ENCODE assay signal across 22 mouse cellular contexts in the genomic region with DNA sequence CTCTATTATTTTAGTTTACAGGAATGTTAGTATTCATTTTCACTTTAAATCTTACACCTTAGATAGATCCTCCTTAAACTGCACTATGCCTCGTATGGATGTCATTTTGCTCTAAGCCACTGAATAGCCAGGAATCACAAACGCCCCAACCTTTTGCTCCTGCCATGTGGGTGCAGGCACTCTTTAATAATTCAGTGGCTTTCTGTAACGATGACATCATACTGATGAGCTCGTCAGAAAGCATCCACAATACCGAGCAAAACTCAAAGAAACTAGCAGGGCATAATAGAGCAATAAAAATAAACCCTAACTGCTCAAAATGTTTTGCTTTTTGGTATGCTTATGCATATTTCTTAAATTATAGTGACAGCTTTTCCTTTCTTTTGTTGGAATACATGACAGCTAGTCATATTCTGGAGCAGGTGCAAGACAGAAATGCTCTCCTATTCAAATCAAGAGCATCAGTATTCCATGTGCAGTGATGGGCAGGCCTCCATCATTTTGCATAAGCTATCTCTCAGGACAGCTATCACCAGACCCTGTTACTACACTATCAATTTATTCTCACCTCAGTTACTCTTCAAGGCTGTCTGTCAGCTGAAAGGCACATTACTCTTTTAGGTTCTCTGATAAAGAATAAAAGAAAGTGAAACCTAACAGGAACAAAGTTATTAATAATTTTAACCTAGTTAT. TPM values are rescaled to one million over a fixed set of nuclear protein-coding genes. Genes with fewer than 3 reads are reported as not detected.
DNase-seq lines count a peak whose midpoint lies in the region; ATAC-seq lines count a peak whose summit lies in the region.
"Had no signal": no experiment of that assay in that cellular context is flagged by ENCODE, and none has a peak within 500 bp of the region (broad histone marks: within the 10 kb centered on the region; RNA-seq: fewer than 3 reads in every experiment).

No protein-coding gene starts in this region.

- peak; percentile 62 for ATAC-seq in forebrain, embryonic 16.5 days
- peak; percentile 77 for ATAC-seq in midbrain, embryonic 12.5 days (ENCODE audit: low FRiP score, low read depth)
- ATAC-seq in neural tube, embryonic 14.5 days (ENCODE audit: low read depth) = peak; percentile 79; the same call in 1 of the 2 replicates

- H3K9ac ChIP-seq in forebrain, embryonic 16.5 days (replicated peaks; ENCODE audit: low read depth, low read length) = no peak overlapping the region
- H3K9ac ChIP-seq in midbrain, embryonic 12.5 days (replicated peaks) = no peak overlapping the region
- no peak overlapping the region for H3K9ac ChIP-seq in neural tube, embryonic 14.5 days (replicated peaks; ENCODE audit: low read depth, low read length)
- H3K9ac ChIP-seq: heart, embryonic 13.5 days had no signal

- H3K4me3 ChIP-seq in forebrain, embryonic 16.5 days (replicated peaks; ENCODE audit: low read length) = no peak overlapping the region
- H3K4me3 ChIP-seq in midbrain, embryonic 12.5 days = no peak overlapping the region
- H3K4me3 ChIP-seq in neural tube, embryonic 14.5 days (ENCODE audit: low read depth, low read length) = no peak overlapping the region
- H3K4me3 ChIP-seq: heart, embryonic 13.5 days had no signal

- H3K36me3 ChIP-seq in forebrain, embryonic 16.5 days (ENCODE audit: control insufficient read depth, insufficient read depth) = no peaks in the 10 kb centered on the region
- H3K36me3 ChIP-seq in midbrain, embryonic 12.5 days = no peaks in the 10 kb centered on the region
- no peaks in the 10 kb centered on the region for H3K36me3 ChIP-seq in neural tube, embryonic 14.5 days (ENCODE audit: control insufficient read depth, insufficient read depth, low read length)
- H3K36me3 ChIP-seq: heart, embryonic 13.5 days had no signal

- no peaks in the 10 kb centered on the region for H3K9me3 ChIP-seq in forebrain, embryonic 16.5 days (ENCODE audit: control insufficient read depth, low read length)
- H3K9me3 ChIP-seq in midbrain, embryonic 12.5 days = no peaks in the 10 kb centered on the region
- no peaks in the 10 kb centered on the region for H3K9me3 ChIP-seq in neural tube, embryonic 14.5 days (ENCODE audit: control insufficient read depth, low read length)
- H3K9me3 ChIP-seq: heart, embryonic 13.5 days had no signal

- WGBS in forebrain, embryonic 16.5 days = 19% methylated on average over 5 of the region's 5 CpGs
- 50% methylated on average over 5 of the region's 5 CpGs for WGBS in midbrain, embryonic 12.5 days
- 37% methylated on average over 5 of the region's 5 CpGs for WGBS in neural tube, embryonic 14.5 days

- no peaks in the 10 kb centered on the region for H3K4me1 ChIP-seq in forebrain, embryonic 16.5 days (replicated peaks; ENCODE audit: control insufficient read depth, insufficient read depth, low read length)
- H3K4me1 ChIP-seq in midbrain, embryonic 12.5 days = no peaks in the 10 kb centered on the region
- no peaks in the 10 kb centered on the region for H3K4me1 ChIP-seq in neural tube, embryonic 14.5 days (ENCODE audit: control insufficient read depth, insufficient read depth, low read length)
- H3K4me1 ChIP-seq: heart, embryonic 13.5 days had no signal

- H3K27ac ChIP-seq in forebrain, embryonic 16.5 days (ENCODE audit: low read length) = no peak overlapping the region
- no peak overlapping the region for H3K27ac ChIP-seq in midbrain, embryonic 12.5 days (replicated peaks)
- H3K27ac ChIP-seq in neural tube, embryonic 14.5 days (ENCODE audit: low read depth, low read length) = no peak overlapping the region
- H3K27ac ChIP-seq: heart, embryonic 13.5 days had no signal

- H3K4me2 ChIP-seq in forebrain, embryonic 16.5 days (ENCODE audit: low read length) = no peak overlapping the region
- H3K4me2 ChIP-seq in midbrain, embryonic 12.5 days (replicated peaks) = no peak overlapping the region
- H3K4me2 ChIP-seq in neural tube, embryonic 14.5 days (ENCODE audit: low read depth, low read length) = no peak overlapping the region
- H3K4me2 ChIP-seq: heart, embryonic 13.5 days had no signal

- intact Hi-C loops in left cerebral cortex, postnatal 4 days (cut with DNase I) = no loop called here

- peak; percentile 11 for DNase-seq in layer of hippocampus, adult 9-11 months
- DNase-seq in layer of hippocampus, postnatal 25 days (ENCODE audit: extremely low spot score in 1 of 2, low spot score in 1 of 2) = no peak
- no peak for DNase-seq in frontal cortex, postnatal 14 days (ENCODE audit: low spot score in 2 of 2)
- no peak for DNase-seq in left cerebral cortex, postnatal 4 days
- no peak for DNase-seq in ovary, postnatal 36 days (ENCODE audit: low spot score)
- DNase-seq: cerebellum, adult 2 months; kidney, adult 9 months had no signal

- H3K27me3 ChIP-seq in forebrain, embryonic 16.5 days (replicated peaks; ENCODE audit: control insufficient read depth, insufficient read depth, low read length) = no peaks in the 10 kb centered on the region
- no peaks in the 10 kb centered on the region for H3K27me3 ChIP-seq in midbrain, embryonic 12.5 days
- no peaks in the 10 kb centered on the region for H3K27me3 ChIP-seq in neural tube, embryonic 14.5 days (ENCODE audit: control insufficient read depth, insufficient read depth, low read length)
- H3K27me3 ChIP-seq: heart, embryonic 13.5 days had no signal

RNA-seq across cellular contexts. Expression of gene Cdk14, which starts 11.8 kb away (rescaled TPM):
- total RNA-seq in layer of hippocampus, postnatal 25 days (2021) = 100 to 1,000 TPM; 233 to 245 TPM
- polyA plus RNA-seq in forebrain, embryonic 16.5 days (2015; fragmentation: Nextera tagmentation; extraction: Ambion mirVana) = 30.6 and 30.8 TPM in 2 replicates
- polyA plus RNA-seq in midbrain, embryonic 12.5 days (2016; fragmentation: Nextera tagmentation; extraction: Ambion mirVana) = 33.5 and 38.1 TPM in 2 replicates
- 51.9 and 53.5 TPM in 2 replicates for polyA plus RNA-seq in neural tube, embryonic 14.5 days (2014; fragmentation: Nextera tagmentation; extraction: Ambion mirVana)
- total RNA-seq in left cerebral cortex, postnatal 4 days (2021) = 10 to 100 TPM; 84.2 to 92.2 TPM

RNA-seq across cellular contexts. Expression of gene 1700015F17Rik, which starts 47.1 kb away (rescaled TPM):
- not detected for total RNA-seq in layer of hippocampus, postnatal 25 days (2021)
- polyA plus RNA-seq in forebrain, embryonic 16.5 days (2015; fragmentation: Nextera tagmentation; extraction: Ambion mirVana) = not detected in 2 replicates
- not detected in 2 replicates for polyA plus RNA-seq in midbrain, embryonic 12.5 days (2016; fragmentation: Nextera tagmentation; extraction: Ambion mirVana)
- 0.33 TPM in 1 of 2 replicates, not detected in the other for polyA plus RNA-seq in neural tube, embryonic 14.5 days (2014; fragmentation: Nextera tagmentation; extraction: Ambion mirVana)
- total RNA-seq in left cerebral cortex, postnatal 4 days (2021) = not detected
- total RNA-seq: adrenal gland, adult 18-20 months; ES-E14; granulocyte monocyte progenitor cell, adult 5-6 weeks; hematopoietic stem cell, adult 5-6 weeks had no signal
- polyA plus RNA-seq: C2C12; heart, embryonic 13.5 days; large intestine, adult 2 months; limb, embryonic 14.5 days; liver, embryonic 16.5 days; small intestine, adult 2 months; stomach, embryonic 14.5 days; thymus, postnatal 0 days had no signal
